ENCODE assay signal across 9 mouse cellular contexts in genomic region chr9:106600546-106600945, GRCm38 (mm10). TPM values are rescaled to one million over a fixed set of nuclear protein-coding genes. Genes with fewer than 3 reads are reported as not detected.
DNase-seq lines count a peak whose midpoint lies in the region; ATAC-seq and TF ChIP-seq lines count a peak whose summit lies in the region.
"Had no signal": no experiment of that assay in that cellular context is flagged by ENCODE, and none has a peak within 500 bp of the region (broad histone marks: within the 10 kb centered on the region; RNA-seq: fewer than 3 reads in every experiment).

No protein-coding gene starts in this region.

- no peak overlapping the region for H3K9ac ChIP-seq in hindbrain, embryonic 11.5 days (ENCODE audit: low read depth, low read length)
- H3K9ac ChIP-seq in hindbrain, embryonic 13.5 days: no peak overlapping the region
- H3K9ac ChIP-seq in CH12.LX (ENCODE audit: insufficient read depth, low read depth): no peak overlapping the region
- H3K9ac ChIP-seq in midbrain, postnatal 0 days (replicated peaks; ENCODE audit: low read length, poor library complexity, severe bottlenecking): no peak overlapping the region

- no peak overlapping the region for H3K4me3 ChIP-seq in hindbrain, embryonic 11.5 days (ENCODE audit: low read depth, low read length)
- no peak overlapping the region for H3K4me3 ChIP-seq in hindbrain, embryonic 13.5 days
- H3K4me3 ChIP-seq in CH12.LX (replicated peaks in 1 of 3; ENCODE audit: low read depth in 2 of 3, low read length in 2 of 3, poor library complexity in 1 of 3): no peak overlapping the region
- H3K4me3 ChIP-seq in midbrain, postnatal 0 days (ENCODE audit: low read depth, low read length): no peak overlapping the region

- dilution Hi-C loops in CH12.LX (cut with MboI; ENCODE audit: extremely low pct_ligation_motif_present, extremely low pct_unique_long_range_greater_than_20kb, low sequenced_read_pairs): no loop called here

- peak; percentile 85 for TF ChIP-seq RAD21 in CH12.LX (IDR thresholded peaks at IDR 0.05; ENCODE audit: low read depth, low read length)

- H3K4me2 ChIP-seq in hindbrain, embryonic 11.5 days (replicated peaks; ENCODE audit: low read depth, low read length): no peak overlapping the region
- H3K4me2 ChIP-seq in hindbrain, embryonic 13.5 days: no peak overlapping the region
- H3K4me2 ChIP-seq in CH12.LX (ENCODE audit: insufficient read depth, low read depth, poor library complexity, severe bottlenecking): no peak overlapping the region
- no peak overlapping the region for H3K4me2 ChIP-seq in midbrain, postnatal 0 days (ENCODE audit: low read depth, low read length, poor library complexity, severe bottlenecking)

- no peaks in the 10 kb centered on the region for H3K27me3 ChIP-seq in hindbrain, embryonic 11.5 days (ENCODE audit: control insufficient read depth, insufficient read depth, low read length)
- H3K27me3 ChIP-seq in hindbrain, embryonic 13.5 days: no peaks in the 10 kb centered on the region
- peaks cover 72% of the 10 kb centered on the region for H3K27me3 ChIP-seq in CH12.LX (replicated peaks)
- no peaks in the 10 kb centered on the region for H3K27me3 ChIP-seq in midbrain, postnatal 0 days (ENCODE audit: insufficient read depth, low read length)

- in situ Hi-C loops in CH12.LX (cut with MboI; ENCODE audit: low pct_ligation_motif_present, low pct_unique_long_range_greater_than_20kb, low sequenced_read_pairs): loop anchor here (10.0 kb wide), 1 partner anchor 54 kb away; the partner anchor contains the start of gene Grm2

- H3K4me1 ChIP-seq in hindbrain, embryonic 11.5 days (replicated peaks; ENCODE audit: control insufficient read depth, insufficient read depth, low read length): no peaks in the 10 kb centered on the region
- no peaks in the 10 kb centered on the region for H3K4me1 ChIP-seq in hindbrain, embryonic 13.5 days (replicated peaks)
- no peaks in the 10 kb centered on the region for H3K4me1 ChIP-seq in CH12.LX (ENCODE audit: control insufficient read depth in 1 of 2, insufficient read depth in 2 of 2)
- no peaks in the 10 kb centered on the region for H3K4me1 ChIP-seq in midbrain, postnatal 0 days (ENCODE audit: insufficient read depth, low read length)

- WGBS in hindbrain, embryonic 11.5 days: 35% methylated on average over 8 of the region's 8 CpGs
- WGBS in hindbrain, embryonic 13.5 days: 27% methylated on average over 8 of the region's 8 CpGs
- WGBS in midbrain, postnatal 0 days: 22% methylated on average over 8 of the region's 8 CpGs

- peak; percentile 80 for DNase-seq in hindbrain, embryonic 11.5 days (ENCODE audit: low spot score)
- peak; percentile 53 for DNase-seq in CH12.LX (ENCODE audit: extremely low read depth)
- peak; percentile 8 for DNase-seq in adrenal gland, adult 8-10 months
- DNase-seq in embryo, embryonic 10.5 days (ENCODE audit: low spot score): peak; percentile 78
- peak; percentile 37 for DNase-seq in layer of hippocampus, adult 9-11 months
- peak; percentile 66 for DNase-seq in midbrain, postnatal 0 days (ENCODE audit: low spot score)
- peak; percentile 62 for DNase-seq in thymus, postnatal 4 days

- TF ChIP-seq EP300 in CH12.LX (IDR thresholded peaks at IDR 0.05; ENCODE audit: low read length): no peak

- ATAC-seq in hindbrain, embryonic 11.5 days (ENCODE audit: low FRiP score): no peak
- no peak for ATAC-seq in hindbrain, embryonic 13.5 days (ENCODE audit: low FRiP score)
- ATAC-seq in midbrain, postnatal 0 days (ENCODE audit: low FRiP score): no peak

- peak; percentile 76 to 94 for TF ChIP-seq CTCF in CH12.LX (conservative IDR thresholded peaks at IDR 0.05 in 1 of 2, IDR thresholded peaks at IDR 0.05 in 1 of 2; ENCODE audit: low read depth in 2 of 2, low read length in 2 of 2)
- peak; percentile 89 for TF ChIP-seq CTCF in midbrain, postnatal 0 days (IDR thresholded peaks at IDR 0.05)

- H3K79me2 ChIP-seq in CH12.LX (replicated peaks; ENCODE audit: control insufficient read depth, extremely low read depth, insufficient read depth, poor library complexity, severe bottlenecking): no peaks in the 10 kb centered on the region

- no peak overlapping the region for H3K27ac ChIP-seq in hindbrain, embryonic 11.5 days (ENCODE audit: low read depth, low read length)
- no peak overlapping the region for H3K27ac ChIP-seq in hindbrain, embryonic 13.5 days
- no peak overlapping the region for H3K27ac ChIP-seq in CH12.LX (ENCODE audit: insufficient read depth, low read depth)
- H3K27ac ChIP-seq in midbrain, postnatal 0 days (ENCODE audit: low read depth, low read length): no peak overlapping the region

- H3K9me3 ChIP-seq in hindbrain, embryonic 11.5 days (ENCODE audit: control insufficient read depth, low read length): no peaks in the 10 kb centered on the region
- no peaks in the 10 kb centered on the region for H3K9me3 ChIP-seq in hindbrain, embryonic 13.5 days
- peaks cover 3% of the 10 kb centered on the region for H3K9me3 ChIP-seq in CH12.LX (replicated peaks; ENCODE audit: low read length)
- no peaks in the 10 kb centered on the region for H3K9me3 ChIP-seq in midbrain, postnatal 0 days (ENCODE audit: low read length)

- TF ChIP-seq POLR2A in CH12.LX (IDR thresholded peaks at IDR 0.05; ENCODE audit: low read depth, low read length): no peak

- no peaks in the 10 kb centered on the region for H3K36me3 ChIP-seq in hindbrain, embryonic 11.5 days (ENCODE audit: control insufficient read depth, insufficient read depth, low read length)
- no peaks in the 10 kb centered on the region for H3K36me3 ChIP-seq in hindbrain, embryonic 13.5 days
- no peaks in the 10 kb centered on the region for H3K36me3 ChIP-seq in CH12.LX (replicated peaks in 1 of 2; ENCODE audit: control insufficient read depth in 1 of 2, insufficient read depth in 1 of 2, low read length in 1 of 2)
- H3K36me3 ChIP-seq in midbrain, postnatal 0 days (ENCODE audit: insufficient read depth, low read length): no peaks in the 10 kb centered on the region

TF ChIP-seq in CH12.LX, 34 proteins besides CTCF, POLR2A, EP300 and RAD21:
- TF ChIP-seq E2F4 (IDR thresholded peaks at IDR 0.05; ENCODE audit: insufficient replicate concordance, low read depth, low read length): no peak
- TF ChIP-seq SMC3 (IDR thresholded peaks at IDR 0.05; ENCODE audit: low read depth, low read length): peak; percentile 61
- no peak for TF ChIP-seq JUN (IDR thresholded peaks at IDR 0.05; ENCODE audit: insufficient read depth, low read depth, low read length)

RNA-seq across cellular contexts. Expression of gene Iqcf6, which starts 25.8 kb away (rescaled TPM):
- polyA plus RNA-seq in hindbrain, embryonic 11.5 days (2014; fragmentation: Nextera tagmentation; extraction: Ambion mirVana): not detected in 2 replicates
- not detected in 2 replicates for polyA plus RNA-seq in hindbrain, embryonic 13.5 days (2015; fragmentation: Nextera tagmentation; extraction: Ambion mirVana)
- total RNA-seq in CH12.LX (2012; rRNA removed) (not detected in 2 replicates), CH12.LX (2014; rRNA removed) (not detected in 2 replicates)
- not detected in 2 replicates for polyA plus RNA-seq in CH12.LX (2012; ENCODE audit: insufficient read length, low read depth)
- not detected for total RNA-seq in adrenal gland, adult 8-10 months (2022)
- not detected in 2 replicates for total RNA-seq in midbrain, postnatal 0 days (2014; rRNA removed)
- polyA plus RNA-seq in midbrain, postnatal 0 days (2015; fragmentation: Nextera tagmentation; extraction: Ambion mirVana): not detected in 2 replicates
- polyA plus RNA-seq: frontal cortex, adult 2 months had no signal

RNA-seq across cellular contexts. Expression of gene Iqcf4, which starts 29.8 kb away (rescaled TPM):
- not detected in 2 replicates for polyA plus RNA-seq in hindbrain, embryonic 11.5 days (2014; fragmentation: Nextera tagmentation; extraction: Ambion mirVana)
- polyA plus RNA-seq in hindbrain, embryonic 13.5 days (2015; fragmentation: Nextera tagmentation; extraction: Ambion mirVana): not detected in 2 replicates
- total RNA-seq in CH12.LX (2012; rRNA removed) (not detected in 2 replicates), CH12.LX (2014; rRNA removed) (not detected in 2 replicates)
- not detected in 2 replicates for polyA plus RNA-seq in CH12.LX (2012; ENCODE audit: insufficient read length, low read depth)
- total RNA-seq in adrenal gland, adult 8-10 months (2022): not detected
- total RNA-seq in midbrain, postnatal 0 days (2014; rRNA removed): not detected in 2 replicates
- polyA plus RNA-seq in midbrain, postnatal 0 days (2015; fragmentation: Nextera tagmentation; extraction: Ambion mirVana): not detected in 2 replicates
- polyA plus RNA-seq: frontal cortex, adult 2 months had no signal

RNA-seq across cellular contexts. Expression of gene Iqcf3, which starts 39.1 kb away (rescaled TPM):
- not detected in 2 replicates for polyA plus RNA-seq in hindbrain, embryonic 11.5 days (2014; fragmentation: Nextera tagmentation; extraction: Ambion mirVana)
- not detected in 2 replicates for polyA plus RNA-seq in hindbrain, embryonic 13.5 days (2015; fragmentation: Nextera tagmentation; extraction: Ambion mirVana)
- not detected in 2 replicates for total RNA-seq in CH12.LX (2012; rRNA removed)
- total RNA-seq in CH12.LX (2014; rRNA removed): not detected in 2 replicates
- not detected in 2 replicates for polyA plus RNA-seq in CH12.LX (2012; ENCODE audit: insufficient read length, low read depth)
- not detected for total RNA-seq in adrenal gland, adult 8-10 months (2022)
- not detected in 2 replicates for total RNA-seq in midbrain, postnatal 0 days (2014; rRNA removed)
- not detected in 2 replicates for polyA plus RNA-seq in midbrain, postnatal 0 days (2015; fragmentation: Nextera tagmentation; extraction: Ambion mirVana)
- polyA plus RNA-seq: frontal cortex, adult 2 months had no signal

RNA-seq across cellular contexts. Expression of gene Grm2, which starts 55.3 kb away (rescaled TPM):
- 9.5 and 9.7 TPM in 2 replicates for polyA plus RNA-seq in hindbrain, embryonic 11.5 days (2014; fragmentation: Nextera tagmentation; extraction: Ambion mirVana)
- 3.7 and 5.3 TPM in 2 replicates for polyA plus RNA-seq in hindbrain, embryonic 13.5 days (2015; fragmentation: Nextera tagmentation; extraction: Ambion mirVana)
- total RNA-seq in CH12.LX (2012; rRNA removed): not detected in 2 replicates
- total RNA-seq in CH12.LX (2014; rRNA removed): not detected in 2 replicates
- not detected in 2 replicates for polyA plus RNA-seq in CH12.LX (2012; ENCODE audit: insufficient read length, low read depth)
- total RNA-seq in adrenal gland, adult 8-10 months (2022): not detected
- total RNA-seq in midbrain, postnatal 0 days (2014; rRNA removed): 22.1 and 23.0 TPM in 2 replicates
- 24.2 and 24.7 TPM in 2 replicates for polyA plus RNA-seq in midbrain, postnatal 0 days (2015; fragmentation: Nextera tagmentation; extraction: Ambion mirVana)

Comparison
In these comparisons a context has a peak if more than half of its experiments do, and no peak if none do; other contexts are left out.
1. DNase-seq: peak in every context shown above with its lines; median percentile 80 in hindbrain, embryonic 11.5 days; 78 in embryo, embryonic 10.5 days; 66 in midbrain, postnatal 0 days; 62 in thymus, postnatal 4 days; 53 in CH12.LX; 37 in layer of hippocampus, adult 9-11 months; 8 in adrenal gland, adult 8-10 months.